In the genomic region with DNA sequence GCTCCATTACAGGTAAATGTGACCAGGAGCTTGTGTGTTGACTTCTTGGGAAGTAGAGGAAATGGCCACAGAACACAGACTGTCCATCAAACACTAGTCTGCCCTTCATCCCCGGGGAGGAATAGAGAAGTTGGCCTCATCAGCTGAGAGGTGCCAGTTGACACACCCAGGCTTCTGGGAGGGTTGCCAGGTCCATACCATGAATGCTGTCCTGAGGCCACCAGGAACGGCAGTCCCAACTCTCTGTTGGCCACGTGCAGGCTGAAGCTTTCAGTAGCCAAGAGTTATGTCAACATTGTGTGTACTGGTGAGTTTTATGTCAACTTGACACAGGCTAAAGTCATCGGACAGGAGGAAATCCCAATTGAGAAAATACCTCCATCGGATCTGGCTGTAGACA, we compare ENCODE assay signal across 29 mouse cellular contexts. TPM values are rescaled to one million over a fixed set of nuclear protein-coding genes. Genes with fewer than 3 reads are reported as not detected.
A peak's percentile ranks its signal among the peaks of the same experiment; 100 is the strongest.
DNase-seq lines count a peak whose midpoint lies in the region; ATAC-seq and TF ChIP-seq lines count a peak whose summit lies in the region.
"Had no signal": no experiment of that assay in that cellular context is flagged by ENCODE, and none has a peak within 500 bp of the region (broad histone marks: within the 10 kb centered on the region; RNA-seq: fewer than 3 reads in every experiment).

No protein-coding gene starts in this region.

- no peak overlapping the region for H3K4me3 ChIP-seq in heart, embryonic 12.5 days
- no peak overlapping the region for H3K4me3 ChIP-seq in liver, embryonic 16.5 days (ENCODE audit: low read depth, low read length)
- no peak overlapping the region for H3K4me3 ChIP-seq in liver, embryonic 12.5 days
- no peak overlapping the region for H3K4me3 ChIP-seq in lung, postnatal 0 days (ENCODE audit: low read depth, low read length)
- H3K4me3 ChIP-seq in stomach, embryonic 16.5 days (replicated peaks; ENCODE audit: low read length) = no peak overlapping the region
- H3K4me3 ChIP-seq: embryonic facial prominence, embryonic 12.5 days; left cerebral cortex, adult 2 months; lung, embryonic 15.5 days; megakaryocyte, embryonic 14.5 days; midbrain, embryonic 12.5 days; myocyte; neural tube, embryonic 12.5 days had no signal

- ATAC-seq in heart, embryonic 12.5 days (ENCODE audit: insufficient number of reproducible peaks, low FRiP score) = no peak
- ATAC-seq in liver, embryonic 16.5 days (ENCODE audit: low read depth) = peak; percentile 71
- no peak for ATAC-seq in liver, embryonic 12.5 days
- ATAC-seq in lung, postnatal 0 days = 0 out of 2 replicates have a peak, but pooled peaks have one; percentile 20
- ATAC-seq in stomach, embryonic 16.5 days (ENCODE audit: insufficient read depth, low FRiP score) = no peak
- ATAC-seq: CD4-positive, CD25-positive, alpha-beta regulatory T cell, adult 4 months; forebrain, embryonic 14.5 days; hindbrain, embryonic 16.5 days had no signal

- H3K36me3 ChIP-seq in heart, embryonic 12.5 days = no peaks in the 10 kb centered on the region
- H3K36me3 ChIP-seq in liver, embryonic 16.5 days (ENCODE audit: control insufficient read depth, insufficient read depth) = no peaks in the 10 kb centered on the region
- no peaks in the 10 kb centered on the region for H3K36me3 ChIP-seq in liver, embryonic 12.5 days
- H3K36me3 ChIP-seq in lung, postnatal 0 days (ENCODE audit: insufficient read depth, low read length) = no peaks in the 10 kb centered on the region
- H3K36me3 ChIP-seq in stomach, embryonic 16.5 days (ENCODE audit: control insufficient read depth, insufficient read depth, low read length) = no peaks in the 10 kb centered on the region
- H3K36me3 ChIP-seq: embryonic facial prominence, embryonic 12.5 days; lung, embryonic 15.5 days; midbrain, embryonic 12.5 days; neural tube, embryonic 12.5 days had no signal

- H3K9ac ChIP-seq in heart, embryonic 12.5 days = no peak overlapping the region
- H3K9ac ChIP-seq in liver, embryonic 16.5 days (ENCODE audit: low read depth, low read length) = no peak overlapping the region
- no peak overlapping the region for H3K9ac ChIP-seq in liver, embryonic 12.5 days
- H3K9ac ChIP-seq in lung, postnatal 0 days (replicated peaks; ENCODE audit: low read depth) = no peak overlapping the region
- H3K9ac ChIP-seq in stomach, embryonic 16.5 days (ENCODE audit: low read length) = no peak overlapping the region
- H3K9ac ChIP-seq: embryonic facial prominence, embryonic 12.5 days; lung, embryonic 15.5 days; midbrain, embryonic 12.5 days; neural tube, embryonic 12.5 days had no signal

- no peaks in the 10 kb centered on the region for H3K9me3 ChIP-seq in heart, embryonic 12.5 days (replicated peaks)
- H3K9me3 ChIP-seq in liver, embryonic 16.5 days (replicated peaks; ENCODE audit: control insufficient read depth, low read length) = no peaks in the 10 kb centered on the region
- no peaks in the 10 kb centered on the region for H3K9me3 ChIP-seq in liver, embryonic 12.5 days (replicated peaks)
- no peaks in the 10 kb centered on the region for H3K9me3 ChIP-seq in lung, postnatal 0 days (ENCODE audit: low read length)
- H3K9me3 ChIP-seq in stomach, embryonic 16.5 days (replicated peaks; ENCODE audit: control insufficient read depth, low read length) = no peaks in the 10 kb centered on the region
- H3K9me3 ChIP-seq: embryonic facial prominence, embryonic 12.5 days; lung, embryonic 15.5 days; megakaryocyte, embryonic 14.5 days; midbrain, embryonic 12.5 days; neural tube, embryonic 12.5 days had no signal

- peaks cover 18% of the 10 kb centered on the region for H3K27me3 ChIP-seq in heart, embryonic 12.5 days (replicated peaks)
- peaks cover 5% of the 10 kb centered on the region; the same call in 1 of the 2 replicates for H3K27me3 ChIP-seq in liver, embryonic 16.5 days (ENCODE audit: control insufficient read depth, insufficient read depth, low read depth, low read length)
- peaks cover 24% of the 10 kb centered on the region for H3K27me3 ChIP-seq in liver, embryonic 12.5 days (replicated peaks)
- no peaks in the 10 kb centered on the region for H3K27me3 ChIP-seq in lung, postnatal 0 days (replicated peaks; ENCODE audit: insufficient read depth, low read length)
- H3K27me3 ChIP-seq in stomach, embryonic 16.5 days (ENCODE audit: control insufficient read depth, insufficient read depth, low read length) = no peaks in the 10 kb centered on the region
- H3K27me3 ChIP-seq: lung, embryonic 15.5 days; midbrain, embryonic 12.5 days; neural tube, embryonic 12.5 days had no signal

- no peaks in the 10 kb centered on the region for H3K4me1 ChIP-seq in heart, embryonic 12.5 days (replicated peaks)
- no peaks in the 10 kb centered on the region for H3K4me1 ChIP-seq in liver, embryonic 16.5 days (ENCODE audit: control insufficient read depth, low read depth, low read length)
- H3K4me1 ChIP-seq in liver, embryonic 12.5 days = no peaks in the 10 kb centered on the region
- H3K4me1 ChIP-seq in lung, postnatal 0 days (ENCODE audit: insufficient read depth, low read depth, low read length) = peaks cover 12% of the 10 kb centered on the region
- H3K4me1 ChIP-seq in stomach, embryonic 16.5 days (ENCODE audit: control insufficient read depth, insufficient read depth, low read length) = peaks cover 11% of the 10 kb centered on the region
- H3K4me1 ChIP-seq: megakaryocyte, embryonic 14.5 days; midbrain, embryonic 12.5 days; neural tube, embryonic 12.5 days had no signal

- peak; percentile 21 for DNase-seq in heart, postnatal 4 days
- peak; percentile 37 for DNase-seq in lung, postnatal 0 days (ENCODE audit: low spot score)
- no peak for DNase-seq in lung, postnatal 10 days
- DNase-seq in thymus, postnatal 0 days (ENCODE audit: low spot score) = no peak
- DNase-seq: adrenal gland, postnatal 25 days; cerebellum, adult 11-12 months; cerebellum, adult 9-11 months; embryo, embryonic 11 days; gastrocnemius, postnatal 14 days; heart, postnatal 14 days; kidney, adult 18-20 months; kidney, postnatal 10 days; thymus, postnatal 25 days had no signal

- 62% methylated on average over 5 of the region's 5 CpGs for WGBS in heart, embryonic 12.5 days
- WGBS in liver, embryonic 16.5 days (ENCODE audit: insufficient replicate concordance) = 44% methylated on average over 5 of the region's 5 CpGs
- 49% methylated on average over 5 of the region's 5 CpGs for WGBS in liver, embryonic 12.5 days (ENCODE audit: insufficient replicate concordance)
- 32% methylated on average over 5 of the region's 5 CpGs for WGBS in lung, postnatal 0 days
- 56% methylated on average over 5 of the region's 5 CpGs for WGBS in stomach, embryonic 16.5 days

- no peak overlapping the region for H3K4me2 ChIP-seq in heart, embryonic 12.5 days
- H3K4me2 ChIP-seq in liver, embryonic 16.5 days (ENCODE audit: low read depth, low read length) = no peak overlapping the region
- no peak overlapping the region for H3K4me2 ChIP-seq in liver, embryonic 12.5 days
- no peak overlapping the region for H3K4me2 ChIP-seq in lung, postnatal 0 days (replicated peaks; ENCODE audit: low read depth, low read length)
- H3K4me2 ChIP-seq in stomach, embryonic 16.5 days (ENCODE audit: low read depth, low read length) = no peak overlapping the region
- H3K4me2 ChIP-seq: embryonic facial prominence, embryonic 12.5 days; heart, embryonic 11.5 days; lung, embryonic 15.5 days; midbrain, embryonic 12.5 days; neural tube, embryonic 12.5 days had no signal

- no peak for TF ChIP-seq CTCF in lung, postnatal 0 days (IDR thresholded peaks at IDR 0.05)

- no peak for TF ChIP-seq EP300 in lung, postnatal 0 days (IDR thresholded peaks at IDR 0.05)

- no peak overlapping the region for H3K27ac ChIP-seq in heart, embryonic 12.5 days (ENCODE audit: poor library complexity, severe bottlenecking)
- H3K27ac ChIP-seq in liver, embryonic 16.5 days (ENCODE audit: low read length) = no peak overlapping the region
- H3K27ac ChIP-seq in liver, embryonic 12.5 days = no peak overlapping the region
- H3K27ac ChIP-seq in lung, postnatal 0 days (ENCODE audit: low read length) = no peak overlapping the region
- peak overlapping the region; percentile 5; the same call in 1 of the 2 replicates for H3K27ac ChIP-seq in stomach, embryonic 16.5 days (ENCODE audit: low read length)
- H3K27ac ChIP-seq: embryonic facial prominence, embryonic 12.5 days; left cerebral cortex, adult 2 months; lung, embryonic 15.5 days; midbrain, embryonic 12.5 days; neural tube, embryonic 12.5 days had no signal

RNA-seq across cellular contexts. Expression of gene Mal, which starts 9.6 kb away (rescaled TPM):
- 1 to 10 TPM; 1.2 to 2.7 TPM for total RNA-seq in heart, postnatal 4 days (2021)
- 1.1 and 1.5 TPM in 2 replicates for polyA plus RNA-seq in heart, embryonic 12.5 days (2016; fragmentation: Nextera tagmentation; extraction: Ambion mirVana)
- not detected in 2 replicates for polyA plus RNA-seq in liver, embryonic 16.5 days (2015; fragmentation: Nextera tagmentation; extraction: Ambion mirVana)
- not detected in 2 replicates for polyA plus RNA-seq in liver, embryonic 12.5 days (2016; fragmentation: Nextera tagmentation; extraction: Ambion mirVana)
- 49.5 and 49.8 TPM in 2 replicates for polyA plus RNA-seq in lung, postnatal 0 days (2015; fragmentation: Nextera tagmentation; extraction: Ambion mirVana)
- polyA plus RNA-seq in stomach, embryonic 16.5 days (2015; fragmentation: Nextera tagmentation; extraction: Ambion mirVana) = 143 and 246 TPM in 2 replicates
- 1.1 and 4.6 TPM in 2 replicates for polyA plus RNA-seq in thymus, postnatal 0 days (2015; fragmentation: Nextera tagmentation; extraction: Ambion mirVana)
- total RNA-seq: granulocyte monocyte progenitor cell, adult 5-6 weeks had no signal
- polyA plus RNA-seq: CD4-positive, CD25-positive, alpha-beta regulatory T cell, adult 4 months had no signal

RNA-seq across cellular contexts. Expression of gene Mrps5, which starts 59.9 kb away (rescaled TPM):
- total RNA-seq in heart, postnatal 4 days (2021) = 100 to 1,000 TPM; 128 to 134 TPM
- 138 and 144 TPM in 2 replicates for polyA plus RNA-seq in heart, embryonic 12.5 days (2016; fragmentation: Nextera tagmentation; extraction: Ambion mirVana)
- 65.0 and 72.5 TPM in 2 replicates for polyA plus RNA-seq in liver, embryonic 16.5 days (2015; fragmentation: Nextera tagmentation; extraction: Ambion mirVana)
- polyA plus RNA-seq in liver, embryonic 12.5 days (2016; fragmentation: Nextera tagmentation; extraction: Ambion mirVana) = 132 and 134 TPM in 2 replicates
- 64.1 and 70.1 TPM in 2 replicates for polyA plus RNA-seq in lung, postnatal 0 days (2015; fragmentation: Nextera tagmentation; extraction: Ambion mirVana)
- polyA plus RNA-seq in stomach, embryonic 16.5 days (2015; fragmentation: Nextera tagmentation; extraction: Ambion mirVana) = 118 and 128 TPM in 2 replicates
- 152 and 158 TPM in 2 replicates for polyA plus RNA-seq in thymus, postnatal 0 days (2015; fragmentation: Nextera tagmentation; extraction: Ambion mirVana)

RNA-seq across cellular contexts. Expression of gene Zfp661, which starts 60.0 kb away (rescaled TPM):
- total RNA-seq in heart, postnatal 4 days (2021) = 1 to 10 TPM; 1.0 to 1.1 TPM
- 2.4 and 2.9 TPM in 2 replicates for polyA plus RNA-seq in heart, embryonic 12.5 days (2016; fragmentation: Nextera tagmentation; extraction: Ambion mirVana)
- 1.0 and 1.1 TPM in 2 replicates for polyA plus RNA-seq in liver, embryonic 16.5 days (2015; fragmentation: Nextera tagmentation; extraction: Ambion mirVana)
- polyA plus RNA-seq in liver, embryonic 12.5 days (2016; fragmentation: Nextera tagmentation; extraction: Ambion mirVana) = 1.8 and 2.0 TPM in 2 replicates
- 2.0 and 2.1 TPM in 2 replicates for polyA plus RNA-seq in lung, postnatal 0 days (2015; fragmentation: Nextera tagmentation; extraction: Ambion mirVana)
- 4.5 and 4.7 TPM in 2 replicates for polyA plus RNA-seq in stomach, embryonic 16.5 days (2015; fragmentation: Nextera tagmentation; extraction: Ambion mirVana)
- 1.7 and 2.3 TPM in 2 replicates for polyA plus RNA-seq in thymus, postnatal 0 days (2015; fragmentation: Nextera tagmentation; extraction: Ambion mirVana)

Comparison
In these comparisons a context has a peak if more than half of its experiments do, and no peak if none do; other contexts are left out.
1. DNase-seq: peak in heart, postnatal 4 days (single experiment) and lung, postnatal 0 days (single experiment); none in lung, postnatal 10 days (single experiment) and thymus, postnatal 0 days (single experiment).
2. ATAC-seq: peak in liver, embryonic 16.5 days (single experiment) and lung, postnatal 0 days (single experiment); none in heart, embryonic 12.5 days (single experiment), liver, embryonic 12.5 days (single experiment) and stomach, embryonic 16.5 days (single experiment).